Mouse (Mus musculus): ENCODE results near the gene Cxcl3.

- no peak for TF ChIP-seq EP300 (IDR thresholded peaks at IDR 0.05; ENCODE audit: insufficient read depth, low read depth, low read length)
- TF ChIP-seq CTCF (IDR thresholded peaks at IDR 0.05): peak; percentile 53
Observed at GRCm38 (mm10) chr5:90788114-90788513, 2.2 kb downstream of the Cxcl3 start.

Data from heart, adult 2 months (tissue).